Mouse (Mus musculus): Measurements from ENCODE around the gene Coro1a. TPM values are rescaled to one million over a fixed set of nuclear protein-coding genes. Genes with fewer than 3 reads are reported as not detected.

Gene Coro1a
- total RNA-seq, 1 experiment, result 4.1 TPM

DNA sequence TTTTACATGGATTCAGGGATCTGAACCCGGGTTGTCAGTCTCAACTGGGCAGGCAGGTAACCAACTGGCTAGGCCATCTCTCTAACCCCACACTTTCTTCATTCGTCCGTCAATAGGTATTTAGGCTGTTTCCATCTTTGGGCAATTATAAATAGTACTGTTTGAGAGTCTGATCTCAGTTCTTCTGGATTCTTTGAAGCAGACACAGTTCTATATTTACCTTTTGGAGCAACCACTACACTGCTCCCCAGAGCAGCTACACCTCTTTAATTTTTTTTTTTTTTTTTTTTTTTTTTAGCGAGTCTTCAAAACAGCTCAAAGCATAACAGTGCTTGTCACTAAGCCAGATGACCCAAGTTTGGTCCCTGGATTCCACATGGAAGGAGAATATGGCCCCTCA, 8.1 kb upstream of the Coro1a start:
- no peak overlapping the region for H3K4me3 ChIP-seq (ENCODE audit: insufficient read depth in 1 of 2, low read depth in 1 of 2, low read length in 2 of 2, poor library complexity in 1 of 2, severe bottlenecking in 1 of 2)
- in situ Hi-C loops (cut with MboI; ENCODE audit: low sequenced_read_pairs in 2 of 2, unreplicated experiment in 2 of 2), result no loop called here
- no peak for DNase-seq (ENCODE audit: low read depth, low spot score)
- no peaks in the 10 kb centered on the region for H3K36me3 ChIP-seq (ENCODE audit: control insufficient read depth, insufficient read depth, low read length, poor library complexity, severe bottlenecking)
- TF ChIP-seq ZC3H11A (IDR thresholded peaks at IDR 0.05; ENCODE audit: borderline replicate concordance, low read depth, low read length), result no peak
- TF ChIP-seq CHD2 (IDR thresholded peaks at IDR 0.05; ENCODE audit: low read depth, low read length), result no peak
- peak; percentile 69; the same call in 1 of the 2 replicates for TF ChIP-seq ZNF384 (IDR thresholded peaks at IDR 0.05; ENCODE audit: low read depth, low read length)
- H3K4me1 ChIP-seq (ENCODE audit: control insufficient read depth in 2 of 2, insufficient read depth in 2 of 2, low read length in 2 of 2, poor library complexity in 1 of 2), result no peaks in the 10 kb centered on the region
- H3K9me3 ChIP-seq (ENCODE audit: control insufficient read depth, insufficient read depth, low read depth, low read length), result no peaks in the 10 kb centered on the region
- H3K9ac ChIP-seq (ENCODE audit: insufficient read depth, low read depth, low read length, poor library complexity, severe bottlenecking), result no peak overlapping the region
- H3K27ac ChIP-seq (ENCODE audit: insufficient read depth, low read depth, low read length, poor library complexity, severe bottlenecking), result no peak overlapping the region

DNA sequence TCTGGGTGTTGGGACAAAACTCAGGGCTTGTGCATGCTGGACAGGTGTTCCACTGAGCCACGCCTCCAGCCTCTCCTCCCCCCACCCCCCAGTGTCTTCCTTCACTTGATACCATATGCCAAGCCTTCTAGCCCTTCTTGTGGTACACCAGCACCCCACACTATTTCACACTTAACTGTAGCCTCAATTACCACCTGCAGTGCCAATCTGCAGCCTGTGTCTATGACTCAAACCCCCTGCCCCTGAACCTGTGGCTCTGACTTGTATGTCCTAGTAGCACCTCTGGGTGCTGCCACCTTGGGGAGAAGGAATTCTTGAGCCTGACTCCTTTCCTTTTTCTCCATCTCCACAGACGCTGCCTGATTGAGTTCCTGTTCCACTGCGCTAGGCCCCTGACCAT, 4.3 kb upstream of the Coro1a start:
- TF ChIP-seq HCFC1 (IDR thresholded peaks at IDR 0.05; ENCODE audit: borderline replicate concordance, insufficient read depth, low read length), result no peak
- no peak for TF ChIP-seq ZNF384 (IDR thresholded peaks at IDR 0.05; ENCODE audit: low read depth, low read length)
- TF ChIP-seq ZC3H11A (IDR thresholded peaks at IDR 0.05; ENCODE audit: borderline replicate concordance, low read depth, low read length), result no peak
- no peaks in the 10 kb centered on the region for H3K4me1 ChIP-seq (ENCODE audit: control insufficient read depth in 2 of 2, insufficient read depth in 2 of 2, low read length in 2 of 2, poor library complexity in 1 of 2)
- in situ Hi-C loops (cut with MboI; ENCODE audit: low sequenced_read_pairs in 2 of 2, unreplicated experiment in 2 of 2), result no loop called here
- DNase-seq (ENCODE audit: low read depth, low spot score), result no peak
- no peaks in the 10 kb centered on the region for H3K9me3 ChIP-seq (ENCODE audit: control insufficient read depth, insufficient read depth, low read depth, low read length)
- H3K4me3 ChIP-seq (ENCODE audit: insufficient read depth in 1 of 2, low read depth in 1 of 2, low read length in 2 of 2, poor library complexity in 1 of 2, severe bottlenecking in 1 of 2), result no peak overlapping the region
- H3K36me3 ChIP-seq (ENCODE audit: control insufficient read depth, insufficient read depth, low read length, poor library complexity, severe bottlenecking), result no peaks in the 10 kb centered on the region
- H3K27ac ChIP-seq (ENCODE audit: insufficient read depth, low read depth, low read length, poor library complexity, severe bottlenecking), result no peak overlapping the region
- no peak overlapping the region for H3K9ac ChIP-seq (ENCODE audit: insufficient read depth, low read depth, low read length, poor library complexity, severe bottlenecking)

DNA sequence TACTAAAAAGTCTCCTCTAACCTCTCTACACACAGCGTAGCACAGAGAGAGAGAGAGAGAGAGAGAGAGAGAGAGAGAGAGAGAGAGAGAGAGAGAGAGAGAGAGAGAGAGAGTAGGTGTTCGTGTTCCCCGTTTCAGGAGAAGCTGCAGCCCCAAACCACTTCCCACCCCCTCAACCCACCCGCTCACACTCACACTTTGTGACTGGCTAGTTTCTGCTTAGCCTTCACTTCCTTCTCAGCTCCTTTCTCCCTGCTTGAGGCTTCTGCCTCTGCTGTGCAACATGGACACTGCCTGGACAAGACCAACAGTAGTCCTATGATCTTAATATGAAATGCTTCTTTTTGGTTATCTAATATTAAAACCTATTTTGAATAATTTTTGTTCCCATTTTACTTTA, 2.7 kb upstream of the Coro1a start:
- TF ChIP-seq CHD2 (IDR thresholded peaks at IDR 0.05; ENCODE audit: low read depth, low read length), result no peak
- no peak for TF ChIP-seq HCFC1 (IDR thresholded peaks at IDR 0.05; ENCODE audit: borderline replicate concordance, insufficient read depth, low read length)
- TF ChIP-seq ZC3H11A (IDR thresholded peaks at IDR 0.05; ENCODE audit: borderline replicate concordance, low read depth, low read length), result no peak
- no peak for TF ChIP-seq MAFK (IDR thresholded peaks at IDR 0.05; ENCODE audit: insufficient read depth, low read depth, low read length)
- TF ChIP-seq ZNF384 (IDR thresholded peaks at IDR 0.05; ENCODE audit: low read depth, low read length), result no peak
- Histone ChIP-seq H3K4me3 (ENCODE audit: insufficient read depth in 1 of 2, low read depth in 1 of 2, low read length in 2 of 2, poor library complexity in 1 of 2, severe bottlenecking in 1 of 2) (no peak overlapping the region), H3K27ac (ENCODE audit: insufficient read depth, low read depth, low read length, poor library complexity, severe bottlenecking) (no peak overlapping the region), H3K9me3 (ENCODE audit: control insufficient read depth, insufficient read depth, low read depth, low read length) (no peaks in the 10 kb centered on the region), H3K4me1 (ENCODE audit: control insufficient read depth in 2 of 2, insufficient read depth in 2 of 2, low read length in 2 of 2, poor library complexity in 1 of 2) (no peaks in the 10 kb centered on the region), H3K9ac (ENCODE audit: insufficient read depth, low read depth, low read length, poor library complexity, severe bottlenecking) (no peak overlapping the region), H3K36me3 (ENCODE audit: control insufficient read depth, insufficient read depth, low read length, poor library complexity, severe bottlenecking) (no peaks in the 10 kb centered on the region)
- no peak for DNase-seq (ENCODE audit: low read depth, low spot score)
- in situ Hi-C loops (cut with MboI; ENCODE audit: low sequenced_read_pairs in 2 of 2, unreplicated experiment in 2 of 2), result no loop called here

DNA sequence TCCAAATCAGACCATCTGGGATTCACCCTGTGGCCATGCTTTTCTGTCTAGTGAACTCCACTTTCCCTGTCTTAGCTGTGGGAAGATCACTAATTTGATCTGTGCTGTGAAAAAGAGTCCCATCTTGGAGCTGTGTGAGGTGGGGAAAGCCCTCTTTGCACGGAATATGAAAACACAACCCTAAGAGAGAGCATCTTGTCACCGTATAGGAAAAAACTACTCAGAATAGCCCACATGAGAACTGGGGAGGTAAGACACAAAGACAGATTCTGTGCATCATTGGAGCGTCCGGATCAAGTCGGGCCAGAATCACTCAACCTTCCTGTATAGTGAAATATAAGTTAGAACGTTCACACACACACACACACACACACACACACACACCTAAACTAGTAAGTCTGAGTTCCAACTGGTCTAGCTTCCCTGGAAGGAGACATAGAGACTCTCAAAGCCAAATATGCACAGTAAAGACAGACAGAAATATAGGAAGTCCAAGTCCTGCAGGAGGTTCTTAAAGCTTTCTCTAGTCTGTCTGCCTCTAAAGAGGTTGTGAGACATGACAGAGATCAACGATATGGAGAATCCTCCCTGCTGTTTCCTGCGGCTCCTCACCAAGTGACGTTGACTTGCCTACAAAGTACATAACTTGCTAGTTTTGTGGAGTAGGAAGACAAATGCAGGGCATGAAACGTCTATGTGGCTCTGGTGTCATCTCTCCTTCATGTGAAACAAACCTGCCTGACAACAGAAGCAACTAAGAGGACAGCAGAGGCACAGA, 777 bp upstream of the Coro1a start:
- TF ChIP-seq ZNF384 (IDR thresholded peaks at IDR 0.05; ENCODE audit: low read depth, low read length) (no peak), MAFK (IDR thresholded peaks at IDR 0.05; ENCODE audit: insufficient read depth, low read depth, low read length) (no peak), CHD2 (IDR thresholded peaks at IDR 0.05; ENCODE audit: low read depth, low read length) (no peak), ZC3H11A (IDR thresholded peaks at IDR 0.05; ENCODE audit: borderline replicate concordance, low read depth, low read length) (no peak), HCFC1 (IDR thresholded peaks at IDR 0.05; ENCODE audit: borderline replicate concordance, insufficient read depth, low read length) (no peak)
- DNase-seq (ENCODE audit: low read depth, low spot score), result no peak
- in situ Hi-C loops (cut with MboI; ENCODE audit: low sequenced_read_pairs in 2 of 2, unreplicated experiment in 2 of 2), result no loop called here

More for the DNA sequence above, 777 bp upstream of the Coro1a start:
- no peak overlapping the region for H3K4me3 ChIP-seq (ENCODE audit: insufficient read depth in 1 of 2, low read depth in 1 of 2, low read length in 2 of 2, poor library complexity in 1 of 2, severe bottlenecking in 1 of 2)
- H3K36me3 ChIP-seq (ENCODE audit: control insufficient read depth, insufficient read depth, low read length, poor library complexity, severe bottlenecking), result no peaks in the 10 kb centered on the region
- H3K4me1 ChIP-seq (ENCODE audit: control insufficient read depth in 2 of 2, insufficient read depth in 2 of 2, low read length in 2 of 2, poor library complexity in 1 of 2), result peaks cover 0 to 3% of the 10 kb centered on the region in 2 experiments; a peak in 1 of 4 replicates
- H3K9me3 ChIP-seq (ENCODE audit: control insufficient read depth, insufficient read depth, low read depth, low read length), result no peaks in the 10 kb centered on the region
- H3K27ac ChIP-seq (ENCODE audit: insufficient read depth, low read depth, low read length, poor library complexity, severe bottlenecking), result no peak overlapping the region
- no peak overlapping the region for H3K9ac ChIP-seq (ENCODE audit: insufficient read depth, low read depth, low read length, poor library complexity, severe bottlenecking)
